Mouse (Mus musculus): Measurements from ENCODE around the gene Ddi2. TPM values are rescaled to one million over a fixed set of nuclear protein-coding genes. Genes with fewer than 3 reads are reported as not detected.

The Ddi2 gene
- polyA plus RNA-seq, 1 experiment: 74.4 TPM

DNA sequence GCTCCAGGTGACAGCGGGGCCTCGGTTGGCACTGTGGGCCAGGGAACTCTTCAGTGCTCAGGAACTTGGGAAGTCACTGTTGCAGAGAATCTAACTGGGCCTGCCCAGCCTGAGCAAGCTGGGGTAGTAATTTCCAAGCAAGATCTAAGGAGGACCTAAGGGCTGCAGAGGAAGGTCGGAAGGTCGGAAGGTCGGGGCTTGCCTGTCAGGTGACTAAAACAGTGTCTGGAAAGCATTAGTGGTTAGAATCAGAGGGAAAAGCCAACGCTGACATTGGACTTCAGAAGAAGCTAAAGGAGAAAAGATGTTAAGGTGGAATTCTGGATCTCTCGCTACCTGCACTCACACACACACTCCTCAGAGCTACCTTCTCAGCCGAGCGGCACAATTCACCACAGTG is 87.2 kb downstream of the Ddi2 start:
- H3K4me1 ChIP-seq (ENCODE audit: control insufficient read depth, insufficient read depth, low read length): no peaks in the 10 kb centered on the region
- no peak overlapping the region for H3K4me3 ChIP-seq (ENCODE audit: insufficient read depth, low read length)
- no peak for TF ChIP-seq CTCF (IDR thresholded peaks at IDR 0.05; ENCODE audit: low read depth, low read length)
- no peak for TF ChIP-seq POLR2A (IDR thresholded peaks at IDR 0.05; ENCODE audit: borderline replicate concordance, low read depth, low read length)
- H3K27ac ChIP-seq (ENCODE audit: insufficient read depth, low read depth, low read length): no peak overlapping the region

DNA sequence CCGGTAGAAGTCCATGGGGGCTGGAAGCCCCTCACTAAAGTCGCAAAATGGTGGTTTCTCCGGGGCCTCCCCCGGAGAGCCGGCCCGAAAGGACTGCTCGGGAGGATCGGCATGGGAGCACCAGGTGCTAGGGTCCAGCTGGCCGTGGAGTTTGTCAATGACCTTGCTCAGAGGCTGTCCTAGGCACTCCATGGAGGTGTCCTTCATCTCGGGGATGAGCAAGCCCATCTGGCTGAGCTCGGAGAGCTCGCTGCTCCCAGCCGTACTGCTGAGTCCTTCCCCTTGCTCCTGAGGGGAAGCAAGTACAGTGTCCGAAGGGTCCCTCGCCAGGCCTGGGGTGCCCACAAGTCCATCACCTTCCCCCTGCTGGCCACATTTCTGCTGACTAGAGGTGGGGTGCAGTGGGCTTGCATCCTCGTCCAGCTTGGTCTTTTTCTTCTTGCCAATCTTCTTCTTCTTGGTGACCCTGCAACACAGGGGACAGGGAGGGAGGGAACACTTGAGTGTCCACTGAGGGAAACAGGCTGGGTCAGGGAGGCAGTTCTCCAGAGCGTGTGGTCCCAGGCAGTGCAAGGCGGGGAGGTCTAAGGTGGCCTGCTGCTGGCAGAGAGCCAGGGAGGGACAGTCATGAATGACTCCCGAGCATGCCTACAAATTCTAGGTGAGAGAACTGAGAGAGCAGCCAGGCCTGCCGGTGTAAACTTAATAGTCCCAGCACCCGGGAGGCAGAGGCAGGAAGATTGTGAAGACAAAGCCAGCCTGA is 90.9 kb downstream of the Ddi2 start:
- TF ChIP-seq POLR2A (IDR thresholded peaks at IDR 0.05; ENCODE audit: borderline replicate concordance, low read depth, low read length): no peak
- TF ChIP-seq CTCF (IDR thresholded peaks at IDR 0.05; ENCODE audit: low read depth, low read length): no peak
- Histone ChIP-seq H3K27ac (ENCODE audit: insufficient read depth, low read depth, low read length) (no peak overlapping the region), H3K4me3 (ENCODE audit: insufficient read depth, low read length) (no peak overlapping the region), H3K4me1 (ENCODE audit: control insufficient read depth, insufficient read depth, low read length) (no peaks in the 10 kb centered on the region)

DNA sequence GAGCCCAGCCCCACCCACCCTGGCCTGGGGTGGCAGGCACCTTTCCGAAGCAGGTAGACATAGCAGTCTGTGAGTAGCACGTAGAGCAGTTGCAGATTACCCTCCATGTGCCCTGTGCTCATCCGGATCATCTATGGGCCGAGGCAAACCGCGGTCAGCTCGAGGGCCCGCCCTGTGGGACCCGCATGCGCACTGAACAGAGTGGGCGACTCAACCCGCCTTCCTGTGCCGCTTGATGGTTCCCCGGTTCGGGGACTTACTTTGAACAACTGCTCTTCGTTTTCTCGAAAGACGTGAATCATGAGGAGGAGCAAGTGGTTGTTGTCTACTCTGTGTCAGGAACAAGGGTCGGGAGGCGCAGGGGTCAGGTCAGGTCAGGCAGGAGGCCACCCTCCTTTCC is 92.0 kb downstream of the Ddi2 start:
- no peak overlapping the region for H3K4me3 ChIP-seq (ENCODE audit: insufficient read depth, low read length)
- no peaks in the 10 kb centered on the region for H3K4me1 ChIP-seq (ENCODE audit: control insufficient read depth, insufficient read depth, low read length)
- TF ChIP-seq CTCF (IDR thresholded peaks at IDR 0.05; ENCODE audit: low read depth, low read length) (no peak), POLR2A (IDR thresholded peaks at IDR 0.05; ENCODE audit: borderline replicate concordance, low read depth, low read length) (no peak)
- no peak overlapping the region for H3K27ac ChIP-seq (ENCODE audit: insufficient read depth, low read depth, low read length)

DNA sequence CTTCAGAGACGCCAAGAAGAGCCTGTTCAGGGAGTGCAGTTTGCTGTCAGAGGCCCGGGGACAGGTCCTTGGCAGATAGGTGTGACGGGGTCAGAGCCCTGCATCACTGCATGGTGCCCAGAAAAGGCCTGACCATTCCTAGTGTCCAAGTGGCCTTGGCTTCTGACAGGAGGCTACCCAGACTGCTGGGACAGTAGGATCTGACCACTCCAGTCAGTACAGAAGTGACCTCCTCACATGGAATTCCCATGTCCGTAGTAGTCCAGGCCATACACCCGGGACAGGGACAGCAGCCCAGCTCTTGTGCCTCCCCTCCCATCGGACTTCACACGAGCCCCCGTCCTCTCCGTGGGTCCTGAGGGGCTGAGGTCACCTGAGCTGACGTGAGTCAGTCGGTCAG is 93.2 kb downstream of the Ddi2 start:
- H3K4me1 ChIP-seq (ENCODE audit: control insufficient read depth, insufficient read depth, low read length): peaks cover 3% of the 10 kb centered on the region; the same call in 1 of the 2 replicates
- H3K27ac ChIP-seq (ENCODE audit: insufficient read depth, low read depth, low read length): no peak overlapping the region
- no peak overlapping the region for H3K4me3 ChIP-seq (ENCODE audit: insufficient read depth, low read length)
- TF ChIP-seq CTCF (IDR thresholded peaks at IDR 0.05; ENCODE audit: low read depth, low read length) (no peak), POLR2A (IDR thresholded peaks at IDR 0.05; ENCODE audit: borderline replicate concordance, low read depth, low read length) (no peak)

DNA sequence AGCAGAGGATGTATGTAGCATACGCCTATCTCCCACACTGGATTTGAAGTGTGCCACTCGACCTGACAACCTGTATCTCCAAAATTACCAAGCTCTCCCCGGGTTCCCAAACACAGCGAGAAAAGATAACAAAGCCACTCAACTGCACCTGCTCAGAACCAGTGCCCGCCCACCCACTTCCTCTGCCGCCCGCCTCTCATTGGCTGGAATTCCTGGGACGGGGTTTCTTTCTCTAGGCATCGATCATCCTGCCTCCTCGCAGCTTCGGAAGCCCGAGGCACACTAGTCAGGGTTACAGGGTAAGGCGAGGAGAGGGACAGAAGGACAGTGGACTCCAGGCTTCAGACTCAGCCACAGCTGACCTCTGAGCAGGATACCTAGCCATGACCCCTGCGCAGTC is 94.6 kb downstream of the Ddi2 start:
- TF ChIP-seq CTCF (IDR thresholded peaks at IDR 0.05; ENCODE audit: low read depth, low read length): no peak
- no peak for TF ChIP-seq POLR2A (IDR thresholded peaks at IDR 0.05; ENCODE audit: borderline replicate concordance, low read depth, low read length)
- Histone ChIP-seq H3K4me3 (ENCODE audit: insufficient read depth, low read length) (no peak overlapping the region), H3K4me1 (ENCODE audit: control insufficient read depth, insufficient read depth, low read length) (peaks cover 17% of the 10 kb centered on the region), H3K27ac (ENCODE audit: insufficient read depth, low read depth, low read length) (no peak overlapping the region)

Other genes starting within 250 kb of the Ddi2 start
- 23.6 and 29.2 TPM in 2 replicates for gene Spen, start 184.8 kb downstream of the Ddi2 start, polyA plus RNA-seq (2012; ENCODE audit: insufficient read depth, insufficient read length, missing spikeins)
- 60.2 and 65.0 TPM in 2 replicates for gene Fblim1, start 117.3 kb downstream of the Ddi2 start, polyA plus RNA-seq (2012; ENCODE audit: insufficient read depth, insufficient read length, missing spikeins)
- 2.4 and 3.3 TPM in 2 replicates for gene Tmem82, start 104.8 kb downstream of the Ddi2 start, polyA plus RNA-seq (2012; ENCODE audit: insufficient read depth, insufficient read length, missing spikeins)
- gene Slc25a34, start 99.6 kb downstream of the Ddi2 start, polyA plus RNA-seq (2012; ENCODE audit: insufficient read depth, insufficient read length, missing spikeins): 0.48 and 0.49 TPM in 2 replicates
- 56.0 and 62.1 TPM in 2 replicates for gene Plekhm2, start 58.5 kb downstream of the Ddi2 start, polyA plus RNA-seq (2012; ENCODE audit: insufficient read depth, insufficient read length, missing spikeins)
- gene Rsc1a1, start 37.8 kb downstream of the Ddi2 start, polyA plus RNA-seq (2012; ENCODE audit: insufficient read depth, insufficient read length, missing spikeins): 5.6 TPM in 1 of 2 replicates, not detected in the other
- gene Agmat, start 23.3 kb upstream of the Ddi2 start, polyA plus RNA-seq (2012; ENCODE audit: insufficient read depth, insufficient read length, missing spikeins): not detected in 2 replicates
- 11.4 and 12.2 TPM in 2 replicates for gene Dnajc16, start 67.5 kb upstream of the Ddi2 start, polyA plus RNA-seq (2012; ENCODE audit: insufficient read depth, insufficient read length, missing spikeins)
- 34.2 and 35.1 TPM in 2 replicates for gene Casp9, start 70.2 kb upstream of the Ddi2 start, polyA plus RNA-seq (2012; ENCODE audit: insufficient read depth, insufficient read length, missing spikeins)
- not detected in 2 replicates for gene Cela2a, start 102.7 kb upstream of the Ddi2 start, polyA plus RNA-seq (2012; ENCODE audit: insufficient read depth, insufficient read length, missing spikeins)
- not detected in 2 replicates for gene Ctrc, start 122.9 kb upstream of the Ddi2 start, polyA plus RNA-seq (2012; ENCODE audit: insufficient read depth, insufficient read length, missing spikeins)
- gene Efhd2, start 151.5 kb upstream of the Ddi2 start, polyA plus RNA-seq (2012; ENCODE audit: insufficient read depth, insufficient read length, missing spikeins): 491 and 499 TPM in 2 replicates

All from bone marrow macrophage, adult 2 months (primary cell).